Comparison of ENCODE assay signal across 8 mouse cellular contexts in the genomic region with DNA sequence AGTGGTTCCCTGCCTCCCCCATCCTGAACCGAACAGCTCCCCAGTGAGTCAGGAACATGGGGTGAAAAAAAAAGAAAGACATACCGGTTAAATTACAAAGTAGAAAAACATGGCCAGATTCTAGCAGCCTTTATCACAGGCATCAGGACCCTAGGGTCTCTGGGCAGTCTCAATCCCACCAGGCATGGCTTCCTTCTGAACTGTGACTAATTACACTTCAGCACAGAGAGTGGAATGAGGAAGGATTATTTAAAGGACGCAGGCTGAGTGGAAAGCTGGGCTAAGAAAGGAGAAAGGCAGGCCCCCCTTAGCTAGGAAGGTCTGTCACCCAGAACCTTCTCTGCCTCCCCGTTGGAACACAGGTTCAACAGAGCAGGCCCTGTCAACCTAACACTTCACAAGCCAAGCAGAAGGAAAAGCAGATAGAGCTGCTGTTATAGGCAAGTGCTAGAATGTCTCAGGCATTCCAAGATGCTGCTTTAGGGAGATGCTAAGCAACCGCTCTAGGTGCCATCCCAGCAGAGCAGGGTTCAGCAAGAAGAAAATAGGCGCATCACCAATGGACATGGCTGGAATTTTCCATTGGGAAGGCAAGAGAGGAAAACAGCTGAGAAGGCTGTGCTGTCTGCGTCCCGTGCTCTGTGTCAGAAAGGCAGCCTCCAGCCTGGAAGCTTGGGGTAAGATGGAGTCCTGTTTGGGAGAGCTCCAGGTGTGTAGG. TPM values are rescaled to one million over a fixed set of nuclear protein-coding genes. Genes with fewer than 3 reads are reported as not detected.
DNase-seq lines count a peak whose midpoint lies in the region; ATAC-seq and TF ChIP-seq lines count a peak whose summit lies in the region.

No protein-coding gene starts in this region.

- 29% methylated on average over 8 of the region's 8 CpGs for WGBS in heart, embryonic 10.5 days
- WGBS in forebrain, postnatal 0 days = 35% methylated on average over 8 of the region's 8 CpGs
- WGBS in macrophage (ENCODE audit: missing documents) = 78% methylated on average over 8 of the region's 8 CpGs

- intact Hi-C loops in heart, postnatal 14 days (cut with DNase I) = no loop called here

- TF ChIP-seq CTCF in forebrain, postnatal 0 days (IDR thresholded peaks at IDR 0.05; ENCODE audit: low read depth) = no peak

- peak overlapping the region; percentile 47 for H3K9ac ChIP-seq in forebrain, postnatal 0 days

- peaks cover 49% of the 10 kb centered on the region for H3K36me3 ChIP-seq in heart, embryonic 10.5 days
- peaks cover 19% of the 10 kb centered on the region for H3K36me3 ChIP-seq in forebrain, postnatal 0 days (ENCODE audit: insufficient read depth)
- peaks cover 49% of the 10 kb centered on the region for H3K36me3 ChIP-seq in macrophage (ENCODE audit: inconsistent target)

- DNase-seq in heart, embryonic 10.5 days (ENCODE audit: low spot score) = no peak
- no peak for DNase-seq in heart, postnatal 14 days
- DNase-seq in forebrain, postnatal 0 days = no peak
- no peak for DNase-seq in spleen, postnatal 10 days (ENCODE audit: low spot score in 2 of 2)
- DNase-seq in layer of hippocampus, adult 8-10 months (ENCODE audit: low spot score in 2 of 2) = no peak
- DNase-seq in layer of hippocampus, adult 9-10 months (ENCODE audit: low spot score) = no peak

- H3K79me2 ChIP-seq in macrophage (ENCODE audit: inconsistent target) = peaks cover 100% of the 10 kb centered on the region

- H3K4me1 ChIP-seq in heart, embryonic 10.5 days = peaks cover 86% of the 10 kb centered on the region
- peaks cover 52% of the 10 kb centered on the region for H3K4me1 ChIP-seq in brown adipose tissue, adult 24 weeks (ENCODE audit: control insufficient read depth, insufficient read depth, insufficient read length, low read length)
- peaks cover 63% of the 10 kb centered on the region for H3K4me1 ChIP-seq in forebrain, postnatal 0 days (ENCODE audit: insufficient read depth)

- H3K27me3 ChIP-seq in heart, embryonic 10.5 days (ENCODE audit: insufficient read depth, poor library complexity, severe bottlenecking) = no peaks in the 10 kb centered on the region
- no peaks in the 10 kb centered on the region for H3K27me3 ChIP-seq in forebrain, postnatal 0 days (ENCODE audit: insufficient read depth, low read length)

- H3K4me3 ChIP-seq in heart, embryonic 10.5 days = peak overlapping the region; percentile 25
- no peak overlapping the region for H3K4me3 ChIP-seq in brown adipose tissue, adult 24 weeks (ENCODE audit: insufficient read depth, low read depth, low read length)
- H3K4me3 ChIP-seq in forebrain, postnatal 0 days (ENCODE audit: low read depth, low read length) = no peak overlapping the region
- H3K4me3 ChIP-seq in macrophage (ENCODE audit: inconsistent target) = no peak overlapping the region

- peak overlapping the region; percentile 99 for H3K27ac ChIP-seq in heart, embryonic 10.5 days
- H3K27ac ChIP-seq in brown adipose tissue, adult 24 weeks (replicated peaks; ENCODE audit: low read depth, low read length) = peak overlapping the region; percentile 51
- H3K27ac ChIP-seq in forebrain, postnatal 0 days (ENCODE audit: low read depth, low read length) = peak overlapping the region; percentile 31
- peak overlapping the region; percentile 2; the same call in 1 of the 2 replicates for H3K27ac ChIP-seq in macrophage

- peak overlapping the region; percentile 57 for H3K4me2 ChIP-seq in forebrain, postnatal 0 days (ENCODE audit: low read depth)

- no peak for ATAC-seq in forebrain, postnatal 0 days

- no peaks in the 10 kb centered on the region for H3K9me3 ChIP-seq in heart, embryonic 10.5 days
- H3K9me3 ChIP-seq in forebrain, postnatal 0 days (ENCODE audit: low read length) = no peaks in the 10 kb centered on the region

RNA-seq across cellular contexts. Expression of a gene that starts 22.5 kb away (rescaled TPM):
- polyA plus RNA-seq in heart, embryonic 10.5 days (2016; fragmentation: Nextera tagmentation; extraction: Ambion mirVana) = 57.1 and 58.5 TPM in 2 replicates
- 10 to 100 TPM; 52.0 to 52.5 TPM for total RNA-seq in heart, postnatal 14 days (2021)
- polyA plus RNA-seq in brown adipose tissue, adult 24 weeks (2012; ENCODE audit: insufficient read depth, insufficient read length, missing spikeins) = 6.7 and 17.9 TPM in 2 replicates
- 51.4 and 63.5 TPM in 2 replicates for total RNA-seq in forebrain, postnatal 0 days (2014; rRNA removed)
- 37.7 and 45.7 TPM in 2 replicates for polyA plus RNA-seq in forebrain, postnatal 0 days (2015; fragmentation: Nextera tagmentation; extraction: Ambion mirVana)
- 100 to 1,000 TPM; 113 to 715 (median 441) TPM for total RNA-seq in macrophage (2018; cell fraction: chromatin; rRNA removed)
- total RNA-seq in macrophage (2018; cell fraction: cytosol; rRNA removed) = 100 to 1,000 TPM in 8 of 26 experiments, 10 to 100 TPM in 18; 32.1 to 112 (median 96.4) TPM
- 100 to 1,000 TPM in 22 of 26 experiments, 10 to 100 TPM in 4; 57.9 to 347 (median 193) TPM for total RNA-seq in macrophage (2018; cell fraction: nucleus; rRNA removed)
- polyA plus RNA-seq in macrophage (2018) = 52.3 to 95.5 TPM (median 75.2 TPM) in 3 replicates
- total RNA-seq in layer of hippocampus, adult 8-10 months (2022) = 100 to 1,000 TPM; 128 to 162 (median 147) TPM

Comparison
In these comparisons a context has a peak if more than half of its experiments do, and no peak if none do; other contexts are left out.
1. H3K27ac ChIP-seq: peak in every context shown above with its lines; median percentile 99 in heart, embryonic 10.5 days; 51 in brown adipose tissue, adult 24 weeks; 31 in forebrain, postnatal 0 days; 2 in macrophage.